In genomic region chr13:44758750-44759149, GRCm38 (mm10) we compare ENCODE assay signal across 8 mouse cellular contexts. TPM values are rescaled to one million over a fixed set of nuclear protein-coding genes. Genes with fewer than 3 reads are reported as not detected.
A peak's percentile ranks its signal among the peaks of the same experiment; 100 is the strongest.
DNase-seq lines count a peak whose midpoint lies in the region; ATAC-seq lines count a peak whose summit lies in the region.

No protein-coding gene starts in this region.

- DNase-seq in heart, adult 18-20 months, result peak; percentile 46
- DNase-seq in heart, postnatal 25 days (ENCODE audit: low spot score), result no peak
- DNase-seq in retina, adult 2 months (ENCODE audit: low read depth, low spot score), result peak; percentile 36
- no peak for DNase-seq in retina, embryonic 14.5 days (ENCODE audit: low spot score)
- peak; percentile 53 for DNase-seq in induced T-regulatory cell, adult 2 months (ENCODE audit: low read depth)
- no peak for DNase-seq in left cerebral cortex, postnatal 10 days (ENCODE audit: extremely low spot score in 1 of 2, low spot score in 2 of 2)

- intact Hi-C loops in heart, postnatal 25 days (cut with DNase I), result loop anchor here (2.0 to 5.0 kb wide), 3 partner anchors 74 to 219 kb away; no protein-coding TSS in a partner anchor
- intact Hi-C loops in left cerebral cortex, postnatal 10 days (cut with DNase I), result no loop called here

- ATAC-seq in erythroblast, adult 5-6 weeks (replicated peaks; ENCODE audit: low FRiP score, poor library complexity, severe bottlenecking), result no peak
- no peak for ATAC-seq in monocyte, adult 5-6 weeks (replicated peaks; ENCODE audit: insufficient number of reproducible peaks, low FRiP score, low TSS enrichment, poor library complexity, severe bottlenecking)

RNA-seq across cellular contexts. Expression of gene Jarid2, which starts 29.5 kb away (rescaled TPM):
- 10 to 100 TPM; 15.8 to 16.6 TPM for total RNA-seq in heart, adult 18-20 months (2021)
- total RNA-seq in heart, postnatal 25 days (2021), result 10 to 100 TPM; 32.5 to 33.2 TPM
- total RNA-seq in erythroblast, adult 5-6 weeks (2015; ENCODE audit: low replicate concordance), result 10.4 and 25.9 TPM in 2 replicates
- 10.1 and 10.9 TPM in 2 replicates for total RNA-seq in erythroblast, adult 5-6 weeks (2017; ENCODE audit: low replicate concordance)
- total RNA-seq in monocyte, adult 5-6 weeks (2017), result 77.6 to 103 TPM (median 102 TPM) in 3 replicates
- 10 to 100 TPM; 43.3 to 45.8 TPM for total RNA-seq in left cerebral cortex, postnatal 10 days (2021)

Comparison
In these comparisons a context has a peak if more than half of its experiments do, and no peak if none do; other contexts are left out.
1. DNase-seq: peak in heart, adult 18-20 months (2 of 2), retina, adult 2 months (single experiment) and induced T-regulatory cell, adult 2 months (single experiment); none in heart, postnatal 25 days (single experiment), retina, embryonic 14.5 days (single experiment) and left cerebral cortex, postnatal 10 days (0 of 2).